Mouse (Mus musculus): ENCODE measurements around the gene AC129217.1. TPM values are rescaled to one million over a fixed set of nuclear protein-coding genes. Genes with fewer than 3 reads are reported as not detected.
A peak's percentile ranks its signal among the peaks of the same experiment; 100 is the strongest.

Gene AC129217.1
- polyA plus RNA-seq, 1 experiment = not detected

- 60% methylated on average over 9 of the region's 9 CpGs for WGBS
- Histone ChIP-seq H3K27ac (ENCODE audit: insufficient read depth, low read depth, low read length) (peak overlapping the region; percentile 55), H3K4me1 (ENCODE audit: control insufficient read depth, insufficient read depth, low read length) (peaks cover 18% of the 10 kb centered on the region), H3K4me3 (ENCODE audit: insufficient read depth, low read depth, low read length) (peak overlapping the region; percentile 77)
- TF ChIP-seq CTCF (IDR thresholded peaks at IDR 0.05; ENCODE audit: insufficient read depth, low read depth, low read length) (no peak), POLR2A (IDR thresholded peaks at IDR 0.05; ENCODE audit: insufficient read depth, low read depth, low read length) (no peak)
These were observed 26.3 kb upstream of the AC129217.1 start for GRCm38 (mm10) chr19:8803204-8803780.

DNA sequence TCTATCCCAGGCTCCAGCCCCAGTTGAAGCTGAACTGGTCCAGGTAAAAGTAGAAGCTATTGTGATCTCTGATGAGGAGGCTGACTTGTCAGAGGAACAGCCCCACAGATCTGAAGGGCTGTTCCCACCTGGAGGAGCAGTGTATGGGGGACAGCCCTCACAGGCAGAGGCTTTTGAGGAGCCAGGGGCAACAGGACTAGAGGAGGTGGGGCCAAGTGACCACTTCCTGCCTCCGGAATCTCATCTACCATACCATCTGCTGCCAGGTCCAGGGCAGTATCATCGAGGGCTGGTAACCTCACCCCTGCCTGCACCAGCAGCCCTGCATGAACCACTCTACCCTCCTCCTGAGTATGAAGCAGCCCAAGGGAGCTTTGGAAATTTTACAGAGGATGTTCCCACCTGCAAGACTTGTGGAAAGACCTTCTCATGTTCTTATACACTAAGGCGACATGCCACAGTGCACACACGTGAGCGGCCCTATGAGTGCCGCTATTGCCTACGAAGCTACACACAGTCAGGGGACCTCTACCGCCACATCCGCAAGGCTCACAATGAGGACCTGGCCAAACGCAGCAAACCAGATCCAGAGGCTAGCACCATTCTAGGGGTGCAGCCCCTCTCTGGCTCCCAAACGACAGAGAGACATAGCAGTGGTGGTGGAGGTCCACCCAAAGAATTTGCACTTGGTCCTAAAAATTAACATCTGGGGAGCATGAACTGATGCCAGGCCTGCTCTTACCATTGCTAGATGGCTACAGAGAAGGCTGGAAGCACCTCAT lies 25.5 kb upstream of the AC129217.1 start:
- 93% methylated on average over 11 of the region's 11 CpGs for WGBS
- H3K4me1 ChIP-seq (ENCODE audit: control insufficient read depth, insufficient read depth, low read length) = peaks cover 18% of the 10 kb centered on the region
- TF ChIP-seq POLR2A (IDR thresholded peaks at IDR 0.05; ENCODE audit: insufficient read depth, low read depth, low read length) (no peak), CTCF (IDR thresholded peaks at IDR 0.05; ENCODE audit: insufficient read depth, low read depth, low read length) (no peak)
- H3K27ac ChIP-seq (ENCODE audit: insufficient read depth, low read depth, low read length) = no peak overlapping the region
- H3K4me3 ChIP-seq (ENCODE audit: insufficient read depth, low read depth, low read length) = no peak overlapping the region

GRCm38 (mm10) chr19:8806810-8807209 lies 22.8 kb upstream of the AC129217.1 start:
- no peak overlapping the region for H3K27ac ChIP-seq (ENCODE audit: insufficient read depth, low read depth, low read length)
- no peak overlapping the region for H3K4me3 ChIP-seq (ENCODE audit: insufficient read depth, low read depth, low read length)
- WGBS = 84% methylated on average over 5 of the region's 5 CpGs
- TF ChIP-seq CTCF (IDR thresholded peaks at IDR 0.05; ENCODE audit: insufficient read depth, low read depth, low read length) = no peak
- no peak for TF ChIP-seq POLR2A (IDR thresholded peaks at IDR 0.05; ENCODE audit: insufficient read depth, low read depth, low read length)
- peaks cover 18% of the 10 kb centered on the region for H3K4me1 ChIP-seq (ENCODE audit: control insufficient read depth, insufficient read depth, low read length)

- Histone ChIP-seq H3K27ac (ENCODE audit: insufficient read depth, low read depth, low read length) (no peak overlapping the region), H3K4me3 (ENCODE audit: insufficient read depth, low read depth, low read length) (no peak overlapping the region), H3K4me1 (ENCODE audit: control insufficient read depth, insufficient read depth, low read length) (peaks cover 5% of the 10 kb centered on the region; the same call in 1 of the 2 replicates)
- TF ChIP-seq POLR2A (IDR thresholded peaks at IDR 0.05; ENCODE audit: insufficient read depth, low read depth, low read length) (no peak), CTCF (IDR thresholded peaks at IDR 0.05; ENCODE audit: insufficient read depth, low read depth, low read length) (no peak)
- 46% methylated on average over 11 of the region's 11 CpGs for WGBS
These were observed 13.8 kb upstream of the AC129217.1 start for GRCm38 (mm10) chr19:8815812-8816211.

GRCm38 (mm10) chr19:8817001-8817400 lies 12.6 kb upstream of the AC129217.1 start:
- 64% methylated on average over 3 of the region's 3 CpGs for WGBS

DNA sequence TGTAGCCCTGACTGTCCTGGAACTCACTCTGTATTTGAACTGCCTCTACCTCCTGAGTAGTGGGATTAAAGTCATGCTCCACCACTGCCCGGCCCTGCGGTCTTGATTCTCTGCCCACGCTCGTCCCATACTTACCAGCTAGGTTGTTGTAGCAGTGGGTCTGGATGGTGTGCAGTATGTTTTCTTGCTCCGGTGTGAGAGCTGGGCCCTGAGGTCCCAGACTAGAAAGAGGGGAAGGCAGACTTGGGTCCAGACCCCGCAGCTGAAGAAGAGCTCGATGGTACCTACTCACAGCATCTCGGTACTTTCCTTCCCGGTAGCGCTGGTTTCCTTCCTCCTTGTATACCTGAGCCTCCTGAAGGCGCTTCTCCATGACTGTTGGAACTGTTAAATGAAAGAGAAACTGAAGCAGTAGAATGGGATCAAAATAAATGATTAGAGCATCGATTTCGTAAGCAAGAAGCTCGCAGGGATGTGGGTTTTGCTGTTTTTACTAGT lies 11.2 kb upstream of the AC129217.1 start:
- WGBS = 17% methylated on average over 14 of the region's 14 CpGs
- H3K27ac ChIP-seq (ENCODE audit: insufficient read depth, low read depth, low read length) = peak overlapping the region; percentile 89

More at GRCm38 (mm10) chr19:8817001-8817400, 12.6 kb upstream of the AC129217.1 start:
- peaks cover 5% of the 10 kb centered on the region; the same call in 1 of the 2 replicates for H3K4me1 ChIP-seq (ENCODE audit: control insufficient read depth, insufficient read depth, low read length)
- no peak overlapping the region for H3K27ac ChIP-seq (ENCODE audit: insufficient read depth, low read depth, low read length)
- no peak overlapping the region for H3K4me3 ChIP-seq (ENCODE audit: insufficient read depth, low read depth, low read length)
- TF ChIP-seq CTCF (IDR thresholded peaks at IDR 0.05; ENCODE audit: insufficient read depth, low read depth, low read length) (no peak), POLR2A (IDR thresholded peaks at IDR 0.05; ENCODE audit: insufficient read depth, low read depth, low read length) (no peak)

DNA sequence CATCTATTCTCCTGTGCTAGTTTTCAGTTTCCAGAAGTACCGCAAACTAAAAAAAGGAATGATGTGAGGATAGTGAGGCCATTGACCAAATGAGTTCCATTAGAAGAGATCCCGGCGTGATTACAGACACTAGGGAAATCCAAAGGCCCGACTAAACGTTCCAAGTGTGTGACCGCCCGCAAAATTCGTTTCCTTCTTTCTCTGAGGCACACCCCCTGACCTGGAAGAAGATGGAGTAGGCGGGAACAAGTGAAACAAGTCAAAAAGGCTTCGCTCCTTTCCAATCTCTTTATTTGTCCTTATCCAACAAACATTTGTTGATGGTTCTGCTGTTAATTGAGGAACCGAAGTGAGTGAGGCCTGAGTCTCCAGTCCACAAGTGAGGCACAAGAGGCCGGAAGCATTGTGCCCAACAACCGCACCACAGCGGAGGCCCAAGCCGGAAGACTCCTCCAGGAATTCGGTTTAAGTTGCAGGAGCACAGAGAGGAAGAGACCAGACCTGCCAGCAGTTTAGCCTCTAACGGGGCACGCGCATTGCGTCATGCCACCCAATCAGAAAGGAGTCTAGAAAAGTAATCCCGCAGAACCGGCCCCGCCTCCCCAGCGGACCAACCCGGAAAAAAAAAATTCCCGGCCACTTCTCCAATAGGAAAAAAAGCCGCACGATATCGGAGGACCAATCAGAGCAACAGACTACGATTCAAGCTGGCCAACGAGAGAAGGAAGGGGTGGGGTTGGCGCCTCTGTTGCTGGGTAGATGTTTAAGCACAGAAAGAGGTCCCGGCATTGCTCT lies 10.6 kb upstream of the AC129217.1 start, which contains the start of gene Ttc9c:
Ttc9c (minus strand) TSS at position 533 of the 795 bp plus-strand sequence.
- Histone ChIP-seq H3K4me3 (ENCODE audit: insufficient read depth, low read depth, low read length) (peak within 1 kb of the TSS; percentile 84), H3K4me1 (ENCODE audit: control insufficient read depth, insufficient read depth, low read length) (peaks cover 2% of the 10 kb centered on the region; the same call in 1 of the 2 replicates), H3K27ac (ENCODE audit: insufficient read depth, low read depth, low read length) (peak within 1 kb of the TSS; percentile 99)
- TF ChIP-seq POLR2A (IDR thresholded peaks at IDR 0.05; ENCODE audit: insufficient read depth, low read depth, low read length) = peak; percentile 52; the same call in 1 of the 2 replicates
- TF ChIP-seq CTCF (IDR thresholded peaks at IDR 0.05; ENCODE audit: insufficient read depth, low read depth, low read length) = no peak
- under 1% methylated on average over 33 of the region's 33 CpGs for WGBS

More for the DNA sequence above, 11.2 kb upstream of the AC129217.1 start:
- peak overlapping the region; percentile 60 for H3K4me3 ChIP-seq (ENCODE audit: insufficient read depth, low read depth, low read length)
- no peak for TF ChIP-seq POLR2A (IDR thresholded peaks at IDR 0.05; ENCODE audit: insufficient read depth, low read depth, low read length)
- no peak for TF ChIP-seq CTCF (IDR thresholded peaks at IDR 0.05; ENCODE audit: insufficient read depth, low read depth, low read length)
- H3K4me1 ChIP-seq (ENCODE audit: control insufficient read depth, insufficient read depth, low read length) = peaks cover 5% of the 10 kb centered on the region; the same call in 1 of the 2 replicates

DNA sequence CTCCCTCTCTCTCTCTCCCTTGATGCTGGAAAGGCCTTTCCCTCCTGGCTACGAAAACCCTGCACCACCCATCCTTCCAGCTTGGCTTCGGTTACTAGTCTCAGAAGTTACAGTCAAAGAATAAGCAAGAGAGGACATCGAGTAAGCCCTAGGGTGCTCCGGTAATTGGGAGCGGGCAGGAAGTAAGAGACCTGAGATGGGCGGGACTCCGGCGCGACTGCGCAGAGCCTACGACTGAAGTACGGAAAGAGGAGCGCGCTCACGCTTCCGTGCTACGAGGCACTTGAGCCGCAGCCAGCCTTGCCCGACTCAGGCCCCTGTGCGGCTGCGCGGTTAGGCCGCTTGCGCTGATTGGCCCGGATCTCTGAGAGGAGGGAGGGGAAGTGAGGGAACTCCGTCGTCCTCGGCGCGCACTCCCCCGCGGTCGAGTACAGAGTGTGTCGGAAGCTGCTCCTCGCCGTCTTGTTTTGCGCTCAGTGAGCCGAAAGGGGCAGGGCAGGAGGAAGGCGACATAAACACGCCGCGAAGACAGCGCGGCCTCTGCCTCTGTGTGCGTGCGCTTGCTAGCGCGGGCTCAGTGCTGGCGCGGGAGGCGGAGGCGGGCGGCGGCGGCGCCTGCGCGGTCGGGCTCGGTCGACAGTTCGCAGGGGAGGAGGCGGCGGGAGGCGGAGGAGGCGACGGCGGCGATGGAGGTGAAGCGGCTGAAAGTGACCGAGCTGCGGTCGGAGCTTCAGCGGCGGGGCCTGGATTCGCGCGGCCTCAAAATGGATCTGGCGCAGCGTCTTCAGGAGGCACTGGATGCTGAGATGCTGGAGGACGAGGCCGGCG lies 9.8 kb upstream of the AC129217.1 start, which contains the start of gene Hnrnpul2:
Hnrnpul2 (plus strand) TSS at position 415 of the 828 bp plus-strand sequence.
- Histone ChIP-seq H3K4me1 (ENCODE audit: control insufficient read depth, insufficient read depth, low read length) (peaks cover 2% of the 10 kb centered on the region; the same call in 1 of the 2 replicates), H3K4me3 (ENCODE audit: insufficient read depth, low read depth, low read length) (peak within 1 kb of the TSS; percentile 84), H3K27ac (ENCODE audit: insufficient read depth, low read depth, low read length) (peak within 1 kb of the TSS; percentile 99)
- TF ChIP-seq CTCF (IDR thresholded peaks at IDR 0.05; ENCODE audit: insufficient read depth, low read depth, low read length) (no peak), POLR2A (IDR thresholded peaks at IDR 0.05; ENCODE audit: insufficient read depth, low read depth, low read length) (peak; percentile 95)
- WGBS = under 1% methylated on average over 83 of the region's 83 CpGs

Measured in olfactory bulb, adult 2 months (tissue).